Mouse (Mus musculus) layer of hippocampus, postnatal 25 days (tissue): ENCODE data around the gene Tmem129. TPM values are rescaled to one million over a fixed set of nuclear protein-coding genes. Genes with fewer than 3 reads are reported as not detected.

Experiments used
- DNase-seq, 2 experiments: peaks; one replicate each; pipeline ENCODE4 v3.0.0; 2022; ENCODE audit warnings: mixed read lengths in 2 of 2, low spot score in 1 of 2; ENCODE audit errors: extremely low spot score in 1 of 2
- total RNA-seq, 2 experiments: library from RNA; stranded (reverse); gene quantifications; 2 replicates each; pipeline ENCODE4 v1.2.3; 2021

Gene Tmem129
- total RNA-seq, 2 experiments from 2014 or later = 23.7 to 25.1 TPM

GRCm38 (mm10) chr5:33651541-33651920 is 6.7 kb downstream of the Tmem129 start:
- DNase-seq = no peak

GRCm38 (mm10) chr5:33651017-33651416 is 7.2 kb downstream of the Tmem129 start:
- no peak for DNase-seq

DNA sequence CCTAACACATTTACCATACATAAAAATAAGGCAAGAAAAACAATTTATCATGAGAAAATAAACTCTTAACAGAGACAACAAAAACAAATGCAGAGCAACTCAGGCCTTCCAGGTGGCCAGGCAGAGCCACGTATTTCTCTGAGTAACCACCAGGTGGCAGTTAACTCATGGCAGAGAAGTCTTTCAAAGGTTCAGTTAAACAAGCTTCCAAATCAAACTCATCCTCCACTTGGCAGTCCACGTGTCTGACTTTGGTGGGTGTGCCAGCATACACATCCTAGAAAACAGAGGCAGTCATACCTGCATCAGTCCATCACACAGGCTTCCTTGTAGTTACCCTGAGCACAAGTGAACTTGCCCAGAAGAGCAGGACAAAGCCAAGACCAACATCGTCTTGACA is 17.6 kb downstream of the Tmem129 start:
- DNase-seq = peak; percentile 20 to 33

GRCm38 (mm10) chr5:33638826-33639225 is 19.4 kb downstream of the Tmem129 start:
- DNase-seq = no peak

- no peak for DNase-seq
Measured at GRCm38 (mm10) chr5:33637606-33638350, 20.4 kb downstream of the Tmem129 start.

DNA sequence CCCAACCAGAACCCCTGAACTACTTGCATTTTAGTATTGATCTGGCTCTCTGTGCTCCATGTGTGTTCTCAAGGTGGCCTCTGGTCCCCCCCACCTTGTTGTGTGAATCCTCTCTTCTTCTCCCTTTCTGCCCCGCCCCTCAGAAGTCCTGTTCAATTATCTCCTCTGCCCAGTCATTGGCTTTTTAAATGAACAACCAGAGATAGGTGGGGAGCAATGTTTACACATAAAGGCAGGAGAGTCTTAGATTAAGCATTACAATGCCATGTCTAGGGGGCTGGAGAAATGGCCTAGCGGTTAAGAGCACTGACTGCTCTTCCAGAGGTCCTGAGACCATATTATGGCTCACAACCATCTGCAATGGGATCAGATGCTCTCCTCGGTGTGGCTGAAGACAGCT is 22.9 kb downstream of the Tmem129 start:
- DNase-seq = no peak

DNA sequence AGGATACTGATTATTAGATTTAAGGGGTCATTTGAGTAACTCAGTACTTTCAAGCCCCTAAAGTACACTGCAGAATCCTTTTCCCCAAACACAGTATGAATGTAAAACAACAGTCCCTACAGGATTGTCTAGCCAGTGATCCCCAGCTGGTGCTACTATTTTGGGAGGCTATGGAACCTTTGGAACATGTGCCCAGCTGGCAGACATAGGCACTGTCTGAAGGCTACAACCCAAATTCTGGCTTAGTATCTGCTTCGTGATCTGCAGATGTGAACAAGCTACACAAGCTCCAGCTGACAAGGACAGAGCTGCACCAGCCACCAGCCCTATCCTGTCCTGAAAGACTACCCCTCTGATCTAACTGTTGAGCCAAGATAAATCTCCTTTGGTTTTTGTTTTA is 25.7 kb downstream of the Tmem129 start:
- no peak for DNase-seq

GRCm38 (mm10) chr5:33630615-33631014 is 27.6 kb downstream of the Tmem129 start:
- DNase-seq = no peak

GRCm38 (mm10) chr5:33630061-33630460 is 28.2 kb downstream of the Tmem129 start:
- DNase-seq = no peak

- peak; percentile 100 for DNase-seq
Measured at GRCm38 (mm10) chr5:33629301-33629987, 28.8 kb downstream of the Tmem129 start, which contains the start of the genes Fam53a and Gm9903. TSS of gene Fam53a (minus strand) at chr5:33629635. TSS of gene Gm9903 (plus strand) at chr5:33629925.

- DNase-seq = peak in 1 of 2 experiments; percentile 30
Measured at GRCm38 (mm10) chr5:33628820-33629300, 29.4 kb downstream of the Tmem129 start.

DNA sequence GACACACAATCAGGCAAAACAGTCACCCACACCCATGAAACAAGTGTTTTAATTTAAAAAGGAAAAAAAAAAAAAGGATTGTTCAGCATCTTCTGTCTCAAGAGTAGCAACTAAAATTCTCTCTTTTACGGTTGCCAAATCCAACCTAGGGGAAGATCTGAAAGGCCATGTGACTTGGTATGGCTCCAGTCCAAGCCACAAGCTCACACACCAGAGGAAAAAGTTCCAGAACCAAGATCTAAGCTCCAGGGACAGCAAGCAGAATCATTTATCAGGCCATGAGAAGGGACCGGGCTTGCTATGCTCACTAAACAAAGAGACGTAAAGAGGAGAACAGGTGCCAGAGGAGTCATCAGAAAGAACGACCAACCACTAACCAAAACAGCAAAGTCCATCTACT is 30.2 kb downstream of the Tmem129 start:
- DNase-seq = no peak

DNA sequence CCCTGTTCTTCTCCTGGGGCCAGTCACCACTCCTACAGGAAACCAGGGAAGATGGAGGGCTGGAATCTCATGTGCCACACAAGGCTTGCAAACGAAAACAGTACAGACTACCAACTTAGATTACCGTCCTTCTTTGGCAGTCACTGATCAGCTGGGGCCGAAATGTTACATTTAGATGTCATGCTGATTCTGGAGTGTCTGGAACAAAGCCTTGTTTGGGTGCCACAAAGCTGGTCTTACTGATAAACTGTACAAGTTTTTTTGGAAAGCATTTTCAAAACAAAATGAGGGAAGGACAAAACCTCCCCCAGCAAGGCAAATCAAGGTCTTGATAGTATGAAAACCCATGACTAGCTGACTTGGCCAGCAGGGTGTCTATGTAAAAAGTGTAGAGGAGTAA is 34.5 kb downstream of the Tmem129 start:
- no peak for DNase-seq

- no peak for DNase-seq
Measured at GRCm38 (mm10) chr5:33622671-33623070, 35.5 kb downstream of the Tmem129 start.

DNA sequence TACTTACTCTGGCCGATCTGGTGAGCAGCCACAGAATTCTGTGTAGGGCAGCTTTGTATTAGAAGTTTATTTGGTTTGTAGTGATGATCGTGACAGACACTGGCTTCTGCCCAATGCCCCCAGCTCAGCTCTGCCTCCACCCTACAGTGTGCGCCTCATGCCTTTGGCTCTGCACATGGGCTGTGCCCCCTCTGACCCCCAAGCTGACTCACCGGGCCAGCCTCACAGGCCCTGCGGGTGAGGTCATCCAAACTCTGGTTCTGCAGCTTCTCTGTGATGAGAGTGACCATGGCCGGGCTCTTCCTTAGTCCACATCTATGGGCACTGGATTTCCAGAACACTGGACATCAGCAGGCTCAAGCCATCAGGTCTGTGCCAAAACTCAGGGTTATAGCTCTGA is 43.8 kb downstream of the Tmem129 start:
- no peak for DNase-seq

GRCm38 (mm10) chr5:33611795-33612194 is 46.4 kb downstream of the Tmem129 start:
- no peak for DNase-seq

- no peak for DNase-seq
Measured at GRCm38 (mm10) chr5:33609226-33609625, 49.0 kb downstream of the Tmem129 start.

- no peak for DNase-seq
Measured at GRCm38 (mm10) chr5:33607434-33607833, 50.8 kb downstream of the Tmem129 start.

DNA sequence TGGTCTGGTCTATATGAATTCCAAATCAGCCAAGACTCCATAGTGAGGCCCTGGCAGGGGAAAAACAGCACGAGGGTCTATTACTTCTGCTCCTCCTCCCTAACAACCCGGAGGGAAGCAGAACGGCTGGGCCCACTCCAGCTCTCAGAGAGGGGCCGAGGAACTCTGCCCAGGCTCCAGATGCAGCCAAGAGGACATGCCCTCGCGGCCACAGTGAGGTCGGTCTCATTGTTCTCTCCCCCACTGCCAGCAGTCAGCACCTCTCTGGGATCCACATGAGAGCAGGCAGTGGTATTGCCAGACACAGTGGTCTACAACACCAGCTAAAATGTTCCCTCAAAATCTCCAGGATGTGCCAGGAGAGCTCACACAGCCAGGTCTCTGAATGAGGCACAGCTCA is 51.6 kb downstream of the Tmem129 start:
- DNase-seq = no peak

- DNase-seq = no peak
Measured at GRCm38 (mm10) chr5:33605314-33605713, 52.9 kb downstream of the Tmem129 start.
